Mouse (Mus musculus) brain, embryonic 14.5 days (tissue): ENCODE measurements around the gene Eml3. TPM values are rescaled to one million over a fixed set of nuclear protein-coding genes. Genes with fewer than 3 reads are reported as not detected.

Source experiments
- DNase-seq: peaks from one replicate; pipeline ENCODE4 v3.0.0-alpha.2; 2011; ENCODE audit warnings: low read depth
- CTCF ChIP-seq: fragments of 200-500 bp; IDR thresholded peaks from 2 replicates; pipeline ENCODE4 v1.5.1; 2012; ENCODE audit warnings: inconsistent platforms, mild to moderate bottlenecking, moderate library complexity, borderline replicate concordance; ENCODE audit not compliant: insufficient read depth, insufficient read length; ENCODE audit errors: extremely low read depth
- POLR2A ChIP-seq: fragments of 200-500 bp; IDR thresholded peaks from 2 replicates; pipeline ENCODE4 v1.6.1; 2012; ENCODE audit warnings: mild to moderate bottlenecking, inconsistent platforms, borderline replicate concordance; ENCODE audit not compliant: poor library complexity, insufficient read depth, insufficient read length, severe bottlenecking; ENCODE audit errors: extremely low read depth
- polyA plus RNA-seq: library from polyadenylated mRNA; depleted of rRNA; stranded (reverse); fragments of >200 nt; gene quantifications from 2 replicates; pipeline ENCODE4 v1.2.3, GENCODE M21; 2012; rRNA removed

The Eml3 gene
- polyA plus RNA-seq, 1 experiment = 14.7 TPM

GRCm38 (mm10) chr19:8984255-8984868, 55.0 kb downstream of the Eml3 start:
- DNase-seq = peak; percentile 96
- TF ChIP-seq POLR2A (no peak), CTCF (no peak)

GRCm38 (mm10) chr19:8985891-8986290, 56.5 kb downstream of the Eml3 start:
- DNase-seq = peak; percentile 7
- TF ChIP-seq CTCF (no peak), POLR2A (no peak)

- no peak for TF ChIP-seq CTCF
- TF ChIP-seq POLR2A = no peak
- DNase-seq = no peak
These were observed 58.5 kb downstream of the Eml3 start for GRCm38 (mm10) chr19:8987816-8988215.

- no peak for TF ChIP-seq POLR2A
- no peak for TF ChIP-seq CTCF
- DNase-seq = no peak
These were observed 59.2 kb downstream of the Eml3 start for GRCm38 (mm10) chr19:8988346-8989065.

GRCm38 (mm10) chr19:8989066-8989566, 59.8 kb downstream of the Eml3 start, which contains the start of gene Ahnak:
Gene Ahnak (plus strand): TSS chr19:8989284.
- DNase-seq = peak; percentile 39

GRCm38 (mm10) chr19:8989567-8990431, 60.4 kb downstream of the Eml3 start:
- peak; percentile 81 for DNase-seq
- TF ChIP-seq CTCF (peak; percentile 27; the same call in 1 of the 2 replicates), POLR2A (no peak)

More at GRCm38 (mm10) chr19:8989066-8989566, 59.8 kb downstream of the Eml3 start, which contains the start of gene Ahnak:
- TF ChIP-seq CTCF (no peak), POLR2A (no peak)

- TF ChIP-seq CTCF (no peak), POLR2A (no peak)
- no peak for DNase-seq
These were observed 61.2 kb downstream of the Eml3 start for GRCm38 (mm10) chr19:8990432-8991102.

Other genes starting within 250 kb of the Eml3 start
- gene Slc3a2, start 206.2 kb upstream of the Eml3 start, polyA plus RNA-seq = 147 and 159 TPM in 2 replicates
- gene Wdr74, start 193.7 kb upstream of the Eml3 start, polyA plus RNA-seq = 57.3 and 65.8 TPM in 2 replicates
- gene 1700092M07Rik, start 188.8 kb upstream of the Eml3 start, polyA plus RNA-seq = 1.9 and 2.4 TPM in 2 replicates
- gene Stx5a, start 188.1 kb upstream of the Eml3 start, polyA plus RNA-seq = 117 TPM in 2 replicates
- gene Nxf1, start 172.5 kb upstream of the Eml3 start, polyA plus RNA-seq = 176 and 264 TPM in 2 replicates
- 224 and 402 TPM in 2 replicates for gene Tmem223, start 158.6 kb upstream of the Eml3 start, polyA plus RNA-seq
- 25.4 and 37.6 TPM in 2 replicates for gene Tmem179b, start 155.1 kb upstream of the Eml3 start, polyA plus RNA-seq
- gene Taf6l, start 143.1 kb upstream of the Eml3 start, polyA plus RNA-seq = 27.6 and 29.8 TPM in 2 replicates
- gene Polr2g, start 131.0 kb upstream of the Eml3 start, polyA plus RNA-seq = 112 and 163 TPM in 2 replicates
- gene Zbtb3, start 127.0 kb upstream of the Eml3 start, polyA plus RNA-seq = 5.9 and 7.9 TPM in 2 replicates
- 53.6 and 57.3 TPM in 2 replicates for gene Ttc9c, start 110.2 kb upstream of the Eml3 start, polyA plus RNA-seq
- 59.9 and 85.5 TPM in 2 replicates for gene Hnrnpul2, start 109.5 kb upstream of the Eml3 start, polyA plus RNA-seq
- gene AC129217.1, start 99.8 kb upstream of the Eml3 start, polyA plus RNA-seq = 1.1 TPM in 1 of 2 replicates, not detected in the other
- 92.6 and 101 TPM in 2 replicates for gene Bscl2, start 92.1 kb upstream of the Eml3 start, polyA plus RNA-seq
- gene Gng3, start 90.4 kb upstream of the Eml3 start, polyA plus RNA-seq = 187 and 233 TPM in 2 replicates
- gene Lrrn4cl, start 78.8 kb upstream of the Eml3 start, polyA plus RNA-seq = 0.90 and 1.4 TPM in 2 replicates
- 105 and 111 TPM in 2 replicates for gene Ubxn1, start 58.1 kb upstream of the Eml3 start, polyA plus RNA-seq
- gene Uqcc3, start 48.6 kb upstream of the Eml3 start, polyA plus RNA-seq = 45.4 and 46.9 TPM in 2 replicates
- gene Lbhd1, start 45.8 kb upstream of the Eml3 start, polyA plus RNA-seq = 5.5 and 6.8 TPM in 2 replicates
- not detected in 2 replicates for gene Gm49403, start 45.6 kb upstream of the Eml3 start, polyA plus RNA-seq
- gene 1810009A15Rik, start 40.7 kb upstream of the Eml3 start, polyA plus RNA-seq = 43.0 and 52.4 TPM in 2 replicates
- 0.23 and 0.33 TPM in 2 replicates for gene Gm49416, start 40.6 kb upstream of the Eml3 start, polyA plus RNA-seq
- gene Ints5, start 36.5 kb upstream of the Eml3 start, polyA plus RNA-seq = 31.4 and 37.1 TPM in 2 replicates
- 155 and 182 TPM in 2 replicates for gene Ganab, start 31.5 kb upstream of the Eml3 start, polyA plus RNA-seq
- 136 and 174 TPM in 2 replicates for gene B3gat3, start 9.2 kb upstream of the Eml3 start, polyA plus RNA-seq
- gene Rom1, start 196 bp upstream of the Eml3 start, polyA plus RNA-seq = 2.4 and 2.5 TPM in 2 replicates
- gene Mta2, start 12.3 kb downstream of the Eml3 start, polyA plus RNA-seq = 35.1 and 57.9 TPM in 2 replicates
- 25.3 and 31.5 TPM in 2 replicates for gene Tut1, start 24.3 kb downstream of the Eml3 start, polyA plus RNA-seq
- 371 and 527 TPM in 2 replicates for gene Eef1g, start 37.5 kb downstream of the Eml3 start, polyA plus RNA-seq
- gene Ahnak, start 59.7 kb downstream of the Eml3 start, polyA plus RNA-seq = 2.5 and 6.0 TPM in 2 replicates
- not detected in 2 replicates for gene Scgb1a1, start 158.4 kb downstream of the Eml3 start, polyA plus RNA-seq
- 6.8 and 12.3 TPM in 2 replicates for gene Asrgl1, start 206.1 kb downstream of the Eml3 start, polyA plus RNA-seq